Comparison of ENCODE assay signal across 10 mouse cellular contexts in genomic region chr5:91561394-91561793, GRCm38 (mm10).
"Had no signal": no experiment of that assay in that cellular context is flagged by ENCODE, and none has a peak within 500 bp of the region (broad histone marks: within the 10 kb centered on the region; RNA-seq: fewer than 3 reads in every experiment).

No protein-coding gene starts in this region.

- H3K4me3 ChIP-seq: limb, embryonic 13.5 days; midbrain, embryonic 12.5 days; neural tube, embryonic 13.5 days had no signal

- H3K27me3 ChIP-seq: limb, embryonic 13.5 days; midbrain, embryonic 12.5 days; neural tube, embryonic 13.5 days had no signal

- H3K4me2 ChIP-seq: limb, embryonic 13.5 days; midbrain, embryonic 12.5 days; neural tube, embryonic 13.5 days had no signal

- H3K36me3 ChIP-seq: limb, embryonic 13.5 days; midbrain, embryonic 12.5 days; neural tube, embryonic 13.5 days had no signal

- ATAC-seq: midbrain, embryonic 16.5 days had no signal

- H3K9ac ChIP-seq: limb, embryonic 13.5 days; liver, embryonic 14.5 days; midbrain, embryonic 12.5 days; neural tube, embryonic 13.5 days had no signal

- H3K4me1 ChIP-seq: limb, embryonic 13.5 days; midbrain, embryonic 12.5 days; neural tube, embryonic 13.5 days had no signal

- H3K27ac ChIP-seq: limb, embryonic 13.5 days; liver, embryonic 14.5 days; midbrain, embryonic 12.5 days; neural tube, embryonic 13.5 days had no signal

- DNase-seq: left cerebral cortex, postnatal 4 days; lung, adult 18-20 months; right cerebral cortex, adult 18-20 months; right cerebral cortex, postnatal 25 days; thymus, postnatal 36 days had no signal

- H3K9me3 ChIP-seq: limb, embryonic 13.5 days; midbrain, embryonic 12.5 days; neural tube, embryonic 13.5 days had no signal
